Mouse (Mus musculus) embryo, embryonic 11 days (tissue): ENCODE results near the gene Dnmt3b.
"Not testable (repeated sequence)": the region's sequence is repeated elsewhere in the genome, so short reads cannot be mapped to it uniquely, and the experiment has no call there.

Experiments
- DNase-seq: peaks from one replicate; pipeline ENCODE4 v3.0.0-alpha.2; 2015

The Dnmt3b gene

DNA sequence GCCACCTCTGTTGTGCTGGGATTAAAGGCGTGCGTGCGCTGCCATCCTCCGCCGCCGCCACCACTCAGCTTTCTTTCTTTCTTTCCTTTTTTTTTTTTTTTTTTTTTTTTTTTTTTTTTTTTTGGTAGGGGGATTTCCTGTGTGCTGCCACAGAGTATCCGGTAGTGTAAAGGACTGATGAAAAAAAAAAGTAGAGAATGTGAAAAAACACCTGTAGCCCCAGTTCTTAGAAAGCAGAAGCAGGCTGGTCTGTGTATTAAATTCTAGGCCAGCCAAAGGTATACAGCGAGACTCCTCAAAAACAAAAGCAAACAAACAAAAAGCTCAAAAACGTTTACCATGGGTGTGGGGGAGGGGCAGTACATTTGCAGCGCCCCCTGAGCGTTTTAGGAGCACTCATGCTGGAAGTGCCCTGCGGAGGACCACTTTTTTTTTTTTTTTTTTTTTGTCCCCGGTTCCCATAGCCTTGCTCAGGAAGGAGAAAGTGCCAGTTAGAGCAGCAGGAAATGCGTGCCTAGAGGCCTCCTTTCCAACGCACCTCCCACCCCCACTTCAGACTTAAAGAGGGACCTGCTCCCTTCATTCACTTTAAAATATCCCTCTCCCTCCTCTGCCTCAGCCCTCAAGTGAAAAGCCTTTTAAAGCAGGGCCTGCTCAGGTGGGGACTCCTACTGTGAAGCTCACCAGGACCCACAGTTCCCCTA is 10.1 kb upstream of the Dnmt3b start:
- DNase-seq, result peak; percentile 28

DNA sequence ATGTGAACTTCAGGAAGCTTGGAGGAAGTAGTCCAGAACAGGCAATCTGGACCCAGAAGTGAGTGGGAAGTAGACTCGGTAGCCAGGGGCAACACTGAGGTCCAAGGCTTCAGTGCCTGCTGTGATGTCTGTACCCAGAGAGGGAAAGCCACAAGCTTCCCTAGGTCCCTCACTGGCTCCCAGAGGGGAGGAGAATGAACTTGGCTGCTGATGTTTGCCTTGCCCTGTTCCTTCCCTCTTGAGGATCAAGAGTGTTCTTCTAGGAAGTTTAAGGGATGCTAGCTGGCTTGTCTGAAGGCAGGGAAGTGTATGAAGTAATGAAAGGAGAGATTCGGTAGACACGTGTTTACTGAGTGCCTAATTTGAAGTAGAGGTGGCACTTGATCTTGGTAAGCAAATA is 6.8 kb upstream of the Dnmt3b start:
- no peak for DNase-seq

DNA sequence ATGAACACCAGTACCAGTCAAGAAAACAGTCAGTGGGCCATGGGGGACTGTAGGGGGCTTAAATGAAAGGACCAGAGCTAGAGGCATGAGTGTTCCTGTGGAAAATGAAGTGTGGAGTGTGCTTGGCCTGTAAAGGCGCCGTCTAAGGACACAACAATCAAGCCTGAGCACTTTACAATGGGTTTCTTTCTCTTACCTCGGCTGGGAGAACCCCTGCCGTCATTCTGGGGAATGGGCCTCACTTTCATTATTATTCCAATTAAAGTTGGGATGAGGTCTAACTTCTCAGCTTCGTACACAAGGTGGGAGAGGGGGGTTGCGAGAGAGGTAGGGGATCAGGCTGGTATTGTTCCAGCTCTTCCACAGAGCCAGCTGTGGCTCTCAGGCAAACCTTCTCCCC is 6.3 kb upstream of the Dnmt3b start:
- DNase-seq, result no peak

- no peak for DNase-seq
Observed at GRCm38 (mm10) chr2:153648773-153649297, 415 bp upstream of the Dnmt3b start.

GRCm38 (mm10) chr2:153650014-153650687 is 901 bp downstream of the Dnmt3b start:
- DNase-seq, result peak; percentile 47

GRCm38 (mm10) chr2:153651681-153652080 is 2.4 kb downstream of the Dnmt3b start:
- peak; percentile 39 for DNase-seq

GRCm38 (mm10) chr2:153657659-153658058 is 8.4 kb downstream of the Dnmt3b start:
- DNase-seq, result not testable (repeated sequence)

DNA sequence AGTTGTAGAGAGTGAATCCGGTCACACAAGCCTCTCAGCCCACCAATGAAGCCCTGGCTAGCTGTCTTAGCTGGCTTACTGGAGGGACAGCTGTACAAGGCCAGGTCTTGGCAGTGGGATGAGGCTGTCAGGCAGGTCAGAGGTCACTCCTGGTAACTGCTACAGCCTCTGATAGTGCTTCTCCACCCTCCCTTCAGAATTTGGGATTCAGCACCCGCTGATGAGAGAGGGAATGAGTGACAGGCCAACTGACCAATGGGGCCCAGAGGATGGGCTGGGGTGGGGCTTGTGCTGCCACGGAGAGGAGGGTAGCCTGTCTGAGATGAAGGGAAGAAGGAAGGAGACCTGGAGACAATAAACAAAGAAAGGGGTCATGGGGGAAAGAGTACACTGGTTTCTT is 11.4 kb downstream of the Dnmt3b start:
- peak; percentile 25 for DNase-seq

GRCm38 (mm10) chr2:153665401-153665800 is 16.2 kb downstream of the Dnmt3b start:
- DNase-seq, result no peak

GRCm38 (mm10) chr2:153668754-153669376 is 19.6 kb downstream of the Dnmt3b start:
- peak; percentile 83 for DNase-seq

DNA sequence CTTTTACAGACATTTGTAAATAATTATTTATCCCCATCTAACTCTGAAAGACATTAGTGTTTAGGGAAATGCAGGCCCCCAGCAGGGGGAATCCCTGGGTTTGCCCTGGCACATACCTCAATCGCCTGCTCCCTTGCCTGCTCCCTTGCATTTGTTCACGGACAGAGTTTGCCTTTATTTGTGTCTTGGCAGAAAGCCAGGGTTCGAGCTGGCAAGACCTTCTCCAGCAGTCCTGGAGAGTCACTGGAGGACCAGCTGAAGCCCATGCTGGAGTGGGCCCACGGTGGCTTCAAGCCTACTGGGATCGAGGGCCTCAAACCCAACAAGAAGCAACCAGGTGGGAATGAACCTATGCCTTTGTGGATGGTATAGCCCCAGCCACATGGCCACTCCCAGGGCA is 20.9 kb downstream of the Dnmt3b start:
- DNase-seq, result no peak

DNA sequence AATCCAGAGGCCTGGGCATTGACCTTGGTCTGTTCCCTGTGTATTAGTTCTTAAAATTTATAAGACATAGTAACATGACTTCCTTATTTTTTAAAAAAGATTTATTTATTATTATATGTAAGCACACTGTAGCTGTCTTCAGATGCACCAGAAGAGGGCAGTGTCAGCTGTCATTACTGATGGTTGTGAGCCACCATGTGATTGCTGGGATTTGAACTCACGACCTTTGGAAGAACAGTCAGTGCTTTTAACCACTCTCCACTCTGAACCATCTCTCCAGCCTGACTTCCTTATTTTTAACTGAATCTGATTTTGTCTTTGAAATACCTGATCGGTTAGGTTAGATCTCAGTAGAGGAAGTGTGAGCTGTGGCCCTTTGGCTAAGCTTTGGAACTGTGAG is 23.4 kb downstream of the Dnmt3b start:
- DNase-seq, result no peak

DNA sequence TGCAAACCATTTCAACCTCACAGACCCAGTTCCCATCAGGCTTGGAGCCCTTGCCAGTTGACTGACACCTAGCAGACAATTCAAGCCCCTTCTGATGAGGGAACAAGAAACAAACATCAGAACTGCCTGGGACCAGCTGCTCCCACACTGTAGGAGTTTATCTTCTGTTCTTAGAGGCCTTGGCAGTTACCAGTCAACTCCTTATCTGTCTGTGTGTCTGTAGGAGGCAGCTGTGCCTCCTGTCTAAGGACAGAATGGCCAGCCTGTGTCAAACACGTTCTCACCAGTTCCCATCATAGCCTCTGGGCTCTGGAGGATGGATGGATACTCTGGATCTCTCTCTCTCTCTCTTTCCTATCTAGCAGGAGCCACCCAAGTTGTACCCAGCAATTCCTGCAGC is 26.1 kb downstream of the Dnmt3b start:
- not testable (repeated sequence) for DNase-seq

DNA sequence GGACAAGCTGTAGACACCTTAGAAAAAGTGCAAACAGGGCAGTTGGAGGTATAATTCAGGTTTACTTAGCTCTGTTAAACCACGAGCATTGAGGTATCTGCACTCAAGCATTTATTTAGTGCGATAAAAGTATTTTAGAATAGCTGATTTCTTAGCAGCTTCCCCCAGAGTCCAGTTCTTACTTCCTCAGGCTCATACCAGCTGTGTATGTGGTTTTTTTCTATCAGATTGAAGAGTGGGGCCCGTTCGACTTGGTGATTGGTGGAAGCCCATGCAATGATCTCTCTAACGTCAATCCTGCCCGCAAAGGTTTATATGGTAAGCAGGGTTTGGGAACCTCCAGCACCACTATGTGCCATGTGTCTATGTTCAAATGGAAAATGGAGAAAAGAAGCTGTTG is 27.7 kb downstream of the Dnmt3b start:
- no peak for DNase-seq

- DNase-seq, result no peak
Observed at GRCm38 (mm10) chr2:153677550-153677949, 28.3 kb downstream of the Dnmt3b start.

GRCm38 (mm10) chr2:153679959-153680358 is 30.7 kb downstream of the Dnmt3b start:
- DNase-seq, result no peak

- not testable (repeated sequence) for DNase-seq
Observed at GRCm38 (mm10) chr2:153693413-153693812, 44.2 kb downstream of the Dnmt3b start.

GRCm38 (mm10) chr2:153694462-153695085 is 45.3 kb downstream of the Dnmt3b start:
- peak; percentile 49 for DNase-seq

- no peak for DNase-seq
Observed at GRCm38 (mm10) chr2:153696352-153696751, 47.1 kb downstream of the Dnmt3b start, which contains the start of gene Dnmt3c. Gene Dnmt3c (plus strand): TSS chr2:153696652.

DNA sequence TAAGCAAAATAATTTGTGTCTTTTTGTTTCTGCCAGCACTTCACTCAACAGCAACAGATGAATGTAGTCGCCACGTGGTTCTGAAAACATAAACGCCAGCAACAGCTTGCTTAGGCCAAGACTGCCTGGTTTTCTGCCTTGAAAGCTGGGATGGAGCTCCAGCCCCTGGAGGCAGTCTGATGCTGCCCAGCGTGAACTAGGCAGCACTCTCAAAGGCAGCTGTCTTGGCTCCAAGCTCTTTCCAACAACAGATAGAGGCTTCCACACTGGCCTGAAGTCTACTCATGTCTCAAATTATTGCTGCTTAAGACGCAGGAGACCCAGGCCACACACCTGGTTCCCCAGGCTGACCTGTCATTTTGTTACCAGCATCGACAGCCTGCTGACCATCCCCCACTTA is 54.1 kb downstream of the Dnmt3b start:
- DNase-seq, result no peak

DNA sequence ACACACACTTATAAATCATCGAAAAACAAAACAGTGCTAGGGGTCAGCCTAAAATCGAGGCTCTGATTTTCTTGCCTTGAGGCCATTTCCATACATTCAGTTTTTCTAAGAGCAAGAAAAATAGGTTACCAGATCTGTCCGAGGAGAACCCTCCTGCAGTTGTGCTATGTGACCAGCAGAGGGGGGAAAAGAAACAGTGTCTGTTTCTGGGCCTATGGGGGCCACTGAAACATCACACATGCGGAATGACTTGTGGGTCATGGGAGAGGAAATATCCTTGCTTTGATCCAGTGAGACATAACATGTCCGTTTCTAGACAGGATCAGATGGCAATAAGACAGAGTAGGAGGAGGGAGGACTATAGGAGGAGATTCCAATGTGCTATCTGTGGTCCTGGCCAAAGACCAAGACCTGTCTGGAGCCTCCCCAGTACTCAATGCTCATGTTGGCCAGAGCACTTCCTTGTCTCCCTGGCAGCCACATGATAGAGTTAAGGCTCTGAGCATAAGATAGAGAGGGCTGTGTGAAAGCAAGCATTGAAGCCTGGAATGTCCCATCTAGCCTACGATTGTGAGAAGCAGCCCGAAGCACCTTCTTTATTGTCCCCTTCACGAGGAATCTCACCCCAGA is 61.6 kb downstream of the Dnmt3b start:
- DNase-seq, result peak; percentile 71

GRCm38 (mm10) chr2:153712646-153713091 is 63.4 kb downstream of the Dnmt3b start:
- peak; percentile 18 for DNase-seq

- peak; percentile 18 for DNase-seq
Observed at GRCm38 (mm10) chr2:153713227-153713626, 64.0 kb downstream of the Dnmt3b start.
